Mouse (Mus musculus) embryonic facial prominence, embryonic 10.5 days (tissue): ENCODE results near the gene Psma3. TPM values are rescaled to one million over a fixed set of nuclear protein-coding genes. Genes with fewer than 3 reads are reported as not detected.

Source experiments
- DNase-seq: peaks from one replicate; pipeline ENCODE4 v3.0.0-alpha.2; 2017; ENCODE audit warnings: low spot score
- H3K27ac ChIP-seq: fragments of 300-500 bp; sonication (generic); replicated peaks from 2 replicates; pipeline ENCODE4 v1.5.1; 2016; ENCODE audit warnings: mild to moderate bottlenecking
- H3K27me3 ChIP-seq: fragments of 300-500 bp; sonication (generic); replicated peaks from 2 replicates; pipeline ENCODE4 v1.6.1; 2016; ENCODE audit warnings: low read depth, mild to moderate bottlenecking; ENCODE audit not compliant: poor library complexity, severe bottlenecking
- H3K36me3 ChIP-seq: fragments of 300-500 bp; sonication (generic); replicated peaks from 2 replicates; pipeline ENCODE4 v1.6.1; 2016; ENCODE audit warnings: mild to moderate bottlenecking, moderate library complexity
- H3K4me1 ChIP-seq: fragments of 300-500 bp; sonication (generic); 2 replicates; pipeline ENCODE4 v1.6.1; 2016
- H3K4me3 ChIP-seq: fragments of 300-500 bp; sonication (generic); 2 replicates; pipeline ENCODE4 v1.5.1; 2016; ENCODE audit warnings: mild to moderate bottlenecking, moderate library complexity
- H3K9me3 ChIP-seq: fragments of 300-500 bp; sonication (generic); 2 replicates; pipeline ENCODE4 v1.6.1; 2016; ENCODE audit warnings: mild to moderate bottlenecking
- WGBS: fragments of 180-500 bp; shearing (Covaris S2); methylation state at CpG from one replicate; pipeline ENCODE4 v1.1.7; 2016; 5-methylcytosine and 5-hydroxymethylcytosine counted together
- polyA plus RNA-seq: library from polyadenylated mRNA; unstranded; fragments of >200 nt; fragmentation: Nextera tagmentation; extraction: Ambion mirVana; gene quantifications from 2 replicates; pipeline ENCODE4 v1.2.1, GENCODE M21; 2016

Gene Psma3
- polyA plus RNA-seq, 1 experiment from 2014 or later: 687 TPM

- H3K4me3 ChIP-seq: no peak overlapping the region
- no peak overlapping the region for H3K27ac ChIP-seq
- WGBS: 92% methylated on average over 4 of the region's 4 CpGs
- no peaks in the 10 kb centered on the region for H3K4me1 ChIP-seq
- no peaks in the 10 kb centered on the region for H3K27me3 ChIP-seq
- DNase-seq: no peak
- no peaks in the 10 kb centered on the region for H3K9me3 ChIP-seq
- H3K36me3 ChIP-seq: peaks cover 76% of the 10 kb centered on the region
Measured at GRCm38 (mm10) chr12:71035826-71036225, 61.4 kb downstream of the Psma3 start.

GRCm38 (mm10) chr12:71036729-71037404 is 62.4 kb downstream of the Psma3 start:
- no peaks in the 10 kb centered on the region for H3K4me1 ChIP-seq
- H3K36me3 ChIP-seq: peaks cover 81% of the 10 kb centered on the region
- H3K4me3 ChIP-seq: no peak overlapping the region
- H3K27me3 ChIP-seq: no peaks in the 10 kb centered on the region
- no peaks in the 10 kb centered on the region for H3K9me3 ChIP-seq
- no peak overlapping the region for H3K27ac ChIP-seq
- DNase-seq: no peak
- 93% methylated on average over 12 of the region's 12 CpGs for WGBS

DNA sequence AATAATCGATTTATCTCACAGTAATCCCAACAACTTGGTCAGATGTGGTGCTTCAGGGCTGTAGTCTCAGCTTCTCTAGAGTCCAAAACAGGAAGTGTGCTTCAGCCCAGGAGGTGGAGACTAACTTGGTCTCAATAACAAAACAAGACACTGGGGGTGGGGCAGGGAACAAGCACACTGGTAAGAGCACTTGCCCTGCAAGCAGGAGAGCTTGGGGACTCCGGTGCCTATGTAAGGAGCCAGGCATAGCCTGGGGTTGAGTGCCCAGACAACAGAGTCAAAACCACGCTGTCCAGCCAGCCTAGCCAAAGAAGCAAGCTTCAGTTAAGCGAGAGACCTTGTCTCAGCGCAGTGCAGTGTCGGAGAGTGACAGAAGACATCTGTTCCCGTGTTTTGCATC is 66.0 kb downstream of the Psma3 start:
- Histone ChIP-seq H3K27ac (no peak overlapping the region), H3K9me3 (no peaks in the 10 kb centered on the region), H3K27me3 (no peaks in the 10 kb centered on the region), H3K4me3 (no peak overlapping the region), H3K4me1 (no peaks in the 10 kb centered on the region), H3K36me3 (peaks cover 85% of the 10 kb centered on the region)
- no peak for DNase-seq
- WGBS: 91% methylated on average over 7 of the region's 7 CpGs

DNA sequence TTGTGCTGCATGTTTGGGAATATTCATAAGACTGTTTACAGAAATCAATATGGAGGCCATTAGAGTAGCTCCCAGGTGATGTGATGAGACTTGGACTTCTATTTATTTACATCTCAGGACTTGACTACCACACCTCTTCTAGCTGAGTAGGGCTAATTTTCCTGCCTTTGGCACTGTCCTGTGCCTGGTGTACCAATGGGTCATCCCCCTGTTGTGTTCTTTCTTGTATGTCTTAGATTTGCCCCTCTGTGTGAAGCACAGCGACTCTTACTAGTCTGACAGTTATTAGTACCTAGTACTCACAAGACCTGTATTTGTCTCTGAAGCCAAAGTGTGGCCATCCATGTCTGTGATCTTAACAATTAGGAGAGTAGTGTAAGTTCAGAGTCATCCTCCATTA is 68.0 kb downstream of the Psma3 start:
- Histone ChIP-seq H3K27me3 (no peaks in the 10 kb centered on the region), H3K27ac (no peak overlapping the region), H3K4me3 (no peak overlapping the region), H3K36me3 (peaks cover 85% of the 10 kb centered on the region), H3K9me3 (no peaks in the 10 kb centered on the region), H3K4me1 (no peaks in the 10 kb centered on the region)
- no peak for DNase-seq
- 93% methylated on average over 1 of the region's 1 CpGs for WGBS

GRCm38 (mm10) chr12:71043571-71043970 is 69.2 kb downstream of the Psma3 start:
- Histone ChIP-seq H3K4me3 (no peak overlapping the region), H3K27me3 (no peaks in the 10 kb centered on the region), H3K9me3 (no peaks in the 10 kb centered on the region), H3K36me3 (peaks cover 77% of the 10 kb centered on the region), H3K27ac (no peak overlapping the region), H3K4me1 (peaks cover 8% of the 10 kb centered on the region)
- 91% methylated on average over 3 of the region's 3 CpGs for WGBS
- no peak for DNase-seq

DNA sequence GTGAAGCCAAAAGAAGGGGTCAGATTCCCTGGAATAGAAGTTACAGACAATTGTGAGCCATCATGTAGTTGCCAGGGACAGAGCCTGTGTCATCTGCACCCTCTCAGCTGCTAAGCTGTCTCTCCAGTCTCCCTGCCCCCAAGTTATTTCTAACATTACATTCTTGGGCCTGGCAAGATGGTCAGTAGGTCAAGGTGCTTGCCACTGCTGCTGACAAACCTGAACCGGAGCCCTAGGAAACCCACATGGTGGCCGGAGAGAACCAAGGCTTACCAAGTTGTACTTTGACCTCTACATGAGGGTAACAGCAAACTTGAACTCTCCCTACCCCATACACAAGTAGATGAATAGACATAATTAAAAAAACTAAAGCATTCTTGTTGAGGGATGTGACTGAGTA is 70.1 kb downstream of the Psma3 start:
- Histone ChIP-seq H3K27ac (no peak overlapping the region), H3K36me3 (peaks cover 68% of the 10 kb centered on the region), H3K4me1 (peaks cover 8% of the 10 kb centered on the region), H3K4me3 (no peak overlapping the region), H3K9me3 (no peaks in the 10 kb centered on the region), H3K27me3 (no peaks in the 10 kb centered on the region)
- WGBS: 89% methylated on average over 2 of the region's 2 CpGs
- no peak for DNase-seq

Other genes with a start within 250 kb of the Psma3 start
- gene Frmd6, start 149.1 kb upstream of the Psma3 start, polyA plus RNA-seq: 45.1 and 54.5 TPM in 2 replicates
- 223 and 229 TPM in 2 replicates for gene Actr10, start 36.8 kb upstream of the Psma3 start, polyA plus RNA-seq
- 26.6 and 26.9 TPM in 2 replicates for gene Arid4a, start 41.4 kb downstream of the Psma3 start, polyA plus RNA-seq
- 0.40 TPM in 1 of 2 replicates, not detected in the other for gene Tomm20l, start 136.8 kb downstream of the Psma3 start, polyA plus RNA-seq
- gene Timm9, start 162.1 kb downstream of the Psma3 start, polyA plus RNA-seq: 80.5 and 82.4 TPM in 2 replicates
- gene 2700049A03Rik, start 162.2 kb downstream of the Psma3 start, polyA plus RNA-seq: 19.4 and 21.1 TPM in 2 replicates